Mouse (Mus musculus) cerebellum, adult 11 months (tissue): ENCODE measurements at regions not wholly inside any gene's neighbourhood (a gene's known extent, or its start where the extent isn't known, plus 50 kb on each side); places are given as distances from the start of the nearest gene placed in this dataset.
A peak's percentile ranks its signal among the peaks of the same experiment; 100 is the strongest.
"Not testable (repeated sequence)": the region's sequence is repeated elsewhere in the genome, so short reads cannot be mapped to it uniquely, and the experiment has no call there.

ENCODE experiments used
- DNase-seq: peaks from one replicate; pipeline ENCODE4 v3.0.0; 2022

- DNase-seq = no peak
Observed at GRCm38 (mm10) chr17:79501031-79501474, 110.6 kb upstream of the Rmdn2 start.

DNA sequence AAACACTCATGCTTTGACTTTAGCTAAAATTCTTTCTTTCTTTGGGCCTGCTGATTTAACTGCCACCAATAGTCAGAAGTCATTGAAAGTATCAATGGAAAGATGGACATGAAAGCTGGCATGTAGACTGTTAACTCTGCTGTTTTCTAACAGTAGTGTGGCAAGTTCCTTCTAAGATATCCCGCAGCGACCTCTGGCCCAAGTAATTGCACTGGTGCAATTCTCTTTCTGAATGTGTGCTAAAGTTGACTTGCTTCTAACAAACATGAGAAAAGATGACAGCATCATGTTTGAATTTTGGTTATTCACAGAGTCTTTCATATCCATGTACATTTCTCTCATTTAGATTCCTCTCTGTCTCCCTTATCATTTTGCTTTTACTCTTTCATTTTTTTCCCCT, 109.7 kb upstream of the Rmdn2 start:
- no peak for DNase-seq

DNA sequence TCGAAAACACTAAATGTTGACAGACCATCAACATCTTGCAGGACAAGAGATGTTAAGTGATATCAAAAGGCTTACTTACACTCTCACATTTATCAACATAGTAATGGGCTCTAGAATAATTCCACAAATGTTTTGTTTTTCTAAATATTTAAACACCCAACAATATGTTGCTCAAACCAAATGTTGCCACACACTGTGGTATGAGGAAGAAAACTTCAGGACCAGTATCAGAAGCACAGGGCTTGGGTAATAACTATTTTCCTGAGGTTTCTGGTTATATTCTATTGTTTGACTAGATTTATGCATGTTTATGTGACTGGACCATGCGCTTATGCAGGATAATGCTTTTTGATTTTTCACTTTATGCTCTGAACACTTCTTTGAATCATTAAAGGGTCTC, 108.6 kb upstream of the Rmdn2 start:
- DNase-seq = no peak

DNA sequence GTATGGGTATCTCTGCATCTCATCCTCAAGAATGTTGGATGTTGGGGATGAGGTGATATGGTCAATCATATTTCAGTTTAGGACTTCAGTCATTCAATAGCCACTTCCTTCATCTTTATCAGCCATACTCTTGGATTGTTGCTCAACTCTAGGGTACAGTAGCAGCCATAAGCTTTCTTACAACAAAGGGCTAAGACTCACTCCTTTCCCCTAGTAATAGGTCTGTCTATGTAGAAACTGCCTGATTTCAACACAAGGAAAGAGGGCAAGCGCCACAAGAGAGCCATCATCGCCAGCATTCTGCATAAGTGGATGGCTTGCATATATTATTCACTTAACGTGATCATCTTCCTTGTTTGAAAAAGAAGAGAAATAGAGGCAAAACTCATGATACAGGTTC, 107.5 kb upstream of the Rmdn2 start:
- no peak for DNase-seq

- no peak for DNase-seq
Observed at GRCm38 (mm10) chr17:79505565-79505964, 106.1 kb upstream of the Rmdn2 start.

- DNase-seq = no peak
Observed at GRCm38 (mm10) chr17:79509281-79509680, 102.4 kb upstream of the Rmdn2 start.

DNA sequence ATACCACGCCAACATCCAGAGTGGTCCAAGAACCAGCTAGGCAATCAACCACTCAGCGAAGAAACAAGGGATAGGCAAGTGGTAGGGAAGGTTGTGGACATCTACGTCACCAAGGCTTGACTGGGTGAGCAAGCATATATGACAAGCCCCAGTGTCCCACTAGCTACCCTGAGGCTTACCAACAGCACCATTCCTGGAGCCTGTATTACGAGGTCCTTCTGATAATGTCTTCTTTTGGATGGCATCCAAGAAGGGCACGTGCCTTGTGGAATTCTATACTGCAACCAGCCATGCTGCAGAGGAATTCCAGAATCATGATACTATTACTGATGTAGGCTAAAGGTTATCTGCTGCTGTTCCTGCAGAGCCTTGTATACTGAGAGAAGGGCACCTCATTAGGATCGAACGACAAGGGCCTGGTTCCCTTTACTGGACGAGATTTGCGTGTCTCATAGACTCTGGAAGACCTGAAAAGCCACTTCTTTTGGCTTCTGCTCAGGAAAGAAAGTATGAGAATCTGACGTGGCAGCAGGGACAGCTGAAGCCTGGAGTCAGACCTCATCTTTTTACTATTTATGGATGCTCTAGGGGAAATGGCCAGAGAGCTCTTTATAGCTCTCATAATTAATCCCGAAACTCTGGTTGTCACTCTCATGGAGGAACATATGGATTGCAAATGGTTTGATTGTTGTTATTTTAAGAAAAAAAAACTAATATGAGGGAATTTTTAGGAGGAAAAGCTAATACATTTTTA, 101.5 kb upstream of the Rmdn2 start:
- no peak for DNase-seq

DNA sequence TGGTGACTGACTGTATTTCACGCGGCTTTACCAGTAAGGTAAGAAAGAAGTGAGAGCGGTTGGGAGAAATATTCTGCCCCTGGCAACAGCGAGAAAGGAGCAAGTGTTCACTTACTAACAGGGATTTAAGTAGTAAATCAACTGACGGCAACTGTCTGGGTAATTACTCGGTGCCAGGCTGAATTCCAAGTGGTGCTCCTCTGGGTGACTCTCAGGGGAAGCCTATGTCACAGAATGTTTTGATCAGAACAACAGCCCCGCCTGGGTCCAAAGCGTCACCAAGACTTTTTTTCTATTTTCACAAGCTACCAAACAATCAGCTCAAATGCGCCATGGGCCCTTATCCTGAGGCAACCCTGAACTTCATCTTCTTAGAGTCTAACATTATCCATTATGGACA, 100.4 kb upstream of the Rmdn2 start:
- DNase-seq = no peak

DNA sequence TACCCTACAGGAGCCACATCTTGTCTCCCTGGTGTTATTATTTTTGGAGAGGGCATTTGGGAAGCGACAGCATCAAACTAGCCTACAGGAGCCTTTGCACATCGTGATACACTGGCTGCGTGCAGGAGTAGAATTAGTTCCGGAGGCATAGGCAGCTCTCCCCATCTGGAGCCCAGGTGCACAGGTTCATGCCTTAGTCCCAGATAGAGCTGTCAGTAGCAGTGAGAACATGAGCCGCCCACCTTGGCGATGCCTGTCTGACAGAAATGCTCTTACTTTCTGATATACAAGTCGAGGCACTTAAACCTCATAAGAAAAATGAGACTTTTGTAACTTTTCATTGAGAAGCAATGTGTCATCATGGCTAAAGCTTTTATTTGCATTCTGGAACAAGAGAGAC, 97.6 kb upstream of the Rmdn2 start:
- DNase-seq = no peak

GRCm38 (mm10) chr17:79518185-79518584, 93.5 kb upstream of the Rmdn2 start:
- no peak for DNase-seq

- DNase-seq = no peak
Observed at GRCm38 (mm10) chr17:79518696-79519095, 93.0 kb upstream of the Rmdn2 start.

- no peak for DNase-seq
Observed at GRCm38 (mm10) chr17:79519356-79519755, 92.3 kb upstream of the Rmdn2 start.

DNA sequence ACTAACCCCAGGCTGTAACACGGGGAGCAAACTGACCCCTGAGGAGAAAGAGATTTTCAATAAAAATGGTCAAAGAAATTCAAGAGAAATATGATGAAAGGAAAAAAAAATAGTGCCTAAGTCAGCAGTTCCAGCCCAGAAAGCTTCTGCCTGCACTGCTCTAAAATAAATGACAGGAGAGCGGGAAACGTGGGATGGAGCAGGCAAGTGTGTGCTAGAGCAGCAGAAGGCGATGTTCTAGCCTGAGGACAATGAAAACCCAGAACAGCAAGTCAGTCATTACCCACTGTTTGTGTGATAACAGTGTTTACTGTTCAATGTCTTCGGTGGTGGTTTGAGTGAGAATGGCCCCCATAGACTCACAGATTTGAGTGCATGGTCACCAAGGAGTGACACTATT, 91.4 kb upstream of the Rmdn2 start:
- no peak for DNase-seq

GRCm38 (mm10) chr17:79521691-79522090, 90.0 kb upstream of the Rmdn2 start:
- DNase-seq = no peak

GRCm38 (mm10) chr17:79523230-79523629, 88.4 kb upstream of the Rmdn2 start:
- no peak for DNase-seq

DNA sequence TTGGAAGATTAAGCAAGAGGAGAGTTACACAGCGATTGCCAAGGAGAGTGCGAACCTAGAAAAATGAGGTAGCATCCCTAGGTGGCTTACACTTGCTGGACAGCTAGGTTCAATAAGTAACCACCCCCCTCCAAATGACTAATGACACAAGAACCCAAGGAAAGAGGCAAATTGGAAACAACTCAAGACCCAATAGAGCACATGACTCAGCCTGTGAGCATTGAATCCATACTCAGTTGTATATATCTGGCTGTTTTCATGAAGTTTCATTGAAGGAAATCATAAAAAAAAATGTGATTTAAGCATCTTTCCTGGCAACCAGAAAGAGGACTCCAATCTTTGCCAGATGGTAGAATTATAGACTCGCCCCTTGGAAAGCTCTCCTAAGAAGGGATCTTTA, 84.3 kb upstream of the Rmdn2 start:
- no peak for DNase-seq

DNA sequence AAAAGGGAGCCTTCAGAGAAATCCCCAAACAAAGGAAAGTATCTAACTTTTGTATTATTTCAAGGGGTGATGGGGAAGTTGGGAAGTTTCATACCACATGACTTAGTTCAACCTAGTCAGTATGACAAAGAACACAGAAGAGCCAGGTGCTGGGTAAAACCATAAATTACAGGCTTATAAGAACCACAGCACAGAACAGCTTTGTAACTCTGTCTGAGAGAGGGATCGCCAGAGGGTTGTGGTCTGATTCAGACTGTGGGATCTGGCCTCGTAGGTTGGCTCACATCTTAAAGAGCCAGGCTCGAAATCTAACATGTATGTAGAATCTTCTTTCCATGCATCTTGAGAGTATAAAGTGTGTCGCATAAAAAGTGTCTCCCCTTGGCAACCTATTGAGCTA, 75.1 kb upstream of the Rmdn2 start:
- no peak for DNase-seq

DNA sequence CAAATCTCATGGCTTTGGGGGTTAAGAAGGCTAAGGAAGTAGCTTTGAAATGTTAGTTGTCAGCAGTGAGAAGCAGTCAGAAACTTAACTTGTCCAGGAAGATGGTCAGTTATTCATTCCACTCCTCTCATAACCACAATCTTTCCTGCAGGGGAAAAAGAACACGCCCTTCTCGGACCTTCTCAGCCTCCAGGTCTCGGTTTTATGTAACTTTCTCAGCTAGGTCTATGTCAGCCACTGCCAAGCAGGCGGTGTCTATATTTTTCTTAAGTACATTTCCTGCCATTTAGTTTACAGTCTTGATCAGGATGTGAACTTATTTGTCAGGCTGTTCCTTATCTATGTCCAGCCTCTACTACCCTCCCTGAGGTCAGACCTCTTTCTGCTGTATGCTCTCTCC, 72.9 kb upstream of the Rmdn2 start:
- no peak for DNase-seq

- DNase-seq = no peak
Observed at GRCm38 (mm10) chr17:79540038-79540437, 71.6 kb upstream of the Rmdn2 start.

DNA sequence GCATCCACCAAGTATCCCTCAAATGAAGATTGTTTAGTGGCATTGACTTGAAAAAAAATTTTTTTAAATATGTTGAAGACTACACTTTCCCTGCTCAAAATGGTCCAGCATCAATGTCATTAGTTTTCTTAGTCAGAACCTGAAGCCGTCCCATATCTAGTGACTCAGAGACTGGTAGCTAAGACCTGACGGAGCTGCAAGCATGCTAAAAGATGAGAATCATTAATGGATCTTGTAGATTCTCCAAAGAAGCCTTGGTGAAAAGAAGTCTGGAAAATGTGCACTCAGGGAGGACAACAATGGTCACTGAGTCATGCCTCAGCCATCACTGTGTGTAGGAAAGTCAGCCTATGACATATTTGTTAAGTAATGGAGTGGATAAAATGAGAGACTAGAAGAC, 71.2 kb upstream of the Rmdn2 start:
- no peak for DNase-seq

- DNase-seq = peak; percentile 26
Observed at GRCm38 (mm10) chr17:79543907-79544522, 67.6 kb upstream of the Rmdn2 start.

DNA sequence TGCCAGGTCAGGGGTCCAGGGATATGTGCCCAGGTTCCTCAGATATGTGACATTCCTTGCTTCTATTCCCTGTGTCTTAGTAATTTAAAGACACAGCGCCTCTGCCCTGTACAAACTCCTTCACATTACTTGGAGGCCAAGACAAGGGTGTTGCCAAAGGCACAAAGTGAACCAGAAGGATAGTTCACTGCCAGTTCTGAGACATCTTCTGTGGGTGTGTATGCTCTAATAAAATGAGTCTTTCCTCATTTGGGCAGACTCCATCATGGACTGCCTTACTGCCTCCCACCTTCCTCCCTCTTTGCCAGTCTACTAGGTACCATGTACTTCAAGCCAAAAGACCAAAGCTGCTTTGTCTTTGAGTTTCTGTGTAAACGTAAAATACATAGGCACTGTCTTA, 65.8 kb upstream of the Rmdn2 start:
- DNase-seq = no peak

DNA sequence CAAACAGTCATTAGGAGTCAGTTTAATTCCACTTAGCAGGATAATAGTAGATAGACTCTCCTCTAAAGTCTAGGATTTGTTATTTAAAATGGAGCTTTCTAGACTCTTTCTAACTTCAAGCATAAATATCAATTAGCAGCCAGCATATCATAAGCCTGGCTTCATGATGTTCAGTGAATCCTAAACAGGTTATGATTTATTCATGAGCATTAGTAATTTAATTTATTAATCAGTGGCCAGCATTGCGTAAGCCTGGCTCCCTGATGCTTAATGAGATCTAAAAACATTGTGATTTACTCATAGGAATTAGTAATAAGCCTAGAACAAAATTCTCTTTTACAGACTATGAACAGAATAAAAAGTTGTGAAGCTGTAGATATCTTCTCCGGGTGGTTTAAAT, 64.6 kb upstream of the Rmdn2 start:
- no peak for DNase-seq

- DNase-seq = no peak
Observed at GRCm38 (mm10) chr17:79547524-79547923, 64.1 kb upstream of the Rmdn2 start.

GRCm38 (mm10) chr17:79550409-79550808, 61.3 kb upstream of the Rmdn2 start:
- not testable (repeated sequence) for DNase-seq
